In the genomic region with DNA sequence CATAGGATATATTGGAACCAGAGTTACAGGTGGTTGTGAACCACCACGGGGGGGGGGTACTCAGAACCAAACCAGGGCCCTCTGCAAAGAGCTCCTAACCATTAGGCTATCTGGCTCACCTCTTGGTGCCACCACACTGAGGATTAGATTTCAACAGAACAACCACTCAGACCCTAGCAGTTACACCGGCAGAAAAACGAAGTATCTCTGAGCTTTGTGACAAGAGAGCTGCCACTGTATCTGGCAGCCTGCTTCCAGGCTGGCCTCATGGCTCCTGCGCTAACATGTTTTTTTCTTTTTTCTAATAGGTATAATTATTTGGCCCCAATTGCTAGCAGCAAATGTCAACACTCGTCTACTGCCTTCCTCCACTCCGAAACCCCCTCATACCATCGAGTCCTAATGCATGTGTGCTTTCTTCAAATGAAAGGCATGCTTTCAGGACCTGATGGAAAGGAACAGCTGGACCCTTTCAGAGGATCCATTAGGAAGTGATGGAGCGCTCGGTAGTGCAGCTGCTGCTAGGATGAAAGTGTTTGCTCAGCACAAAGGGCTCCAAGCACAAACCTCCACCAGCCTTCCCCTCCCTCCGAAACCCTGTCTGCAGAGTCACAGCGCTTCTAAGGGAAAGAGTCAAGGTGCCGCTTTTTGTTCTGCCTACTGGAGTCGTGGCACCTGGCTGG, we compare ENCODE assay signal across 13 mouse cellular contexts. TPM values are rescaled to one million over a fixed set of nuclear protein-coding genes. Genes with fewer than 3 reads are reported as not detected.
DNase-seq lines count a peak whose midpoint lies in the region; ATAC-seq and TF ChIP-seq lines count a peak whose summit lies in the region.
"Had no signal": no experiment of that assay in that cellular context is flagged by ENCODE, and none has a peak within 500 bp of the region (broad histone marks: within the 10 kb centered on the region; RNA-seq: fewer than 3 reads in every experiment).

No protein-coding gene starts in this region.

- TF ChIP-seq EP300 in lung, postnatal 0 days (IDR thresholded peaks at IDR 0.05) = no peak

- no peaks in the 10 kb centered on the region for H3K4me1 ChIP-seq in lung, postnatal 0 days (ENCODE audit: insufficient read depth, low read depth, low read length)
- H3K4me1 ChIP-seq in stomach, embryonic 15.5 days = no peaks in the 10 kb centered on the region

- no peak overlapping the region for H3K27ac ChIP-seq in lung, postnatal 0 days (ENCODE audit: low read length)
- 0 out of 2 replicates have a peak overlapping the region, but pooled peaks have one; percentile 8 for H3K27ac ChIP-seq in stomach, embryonic 15.5 days
- H3K27ac ChIP-seq: left cerebral cortex, adult 2 months had no signal

- no peak overlapping the region for H3K4me3 ChIP-seq in lung, postnatal 0 days (ENCODE audit: low read depth, low read length)
- no peak overlapping the region for H3K4me3 ChIP-seq in stomach, embryonic 15.5 days (replicated peaks)
- H3K4me3 ChIP-seq: left cerebral cortex, adult 2 months had no signal

- peak; percentile 68 for DNase-seq in lung, postnatal 0 days (ENCODE audit: low spot score)
- DNase-seq in lung, postnatal 25 days (ENCODE audit: low spot score) = no peak
- peak; percentile 61 for DNase-seq in forelimb bud, embryonic 11.5 days (ENCODE audit: low read depth, low spot score)
- peak; percentile 21 to 69 for DNase-seq in lung, postnatal 4 days
- no peak for DNase-seq in urinary bladder, postnatal 10 days (ENCODE audit: low spot score)
- no peak for DNase-seq in frontal cortex, postnatal 36 days (ENCODE audit: low spot score in 2 of 2)
- DNase-seq: adrenal gland, adult 2 months; cerebellum, adult 9-10 months; gastrocnemius, postnatal 10 days; right cerebral cortex, postnatal 4 days; thymus, postnatal 36 days had no signal

- TF ChIP-seq CTCF in lung, postnatal 0 days (IDR thresholded peaks at IDR 0.05) = no peak

- peak; percentile 59 for ATAC-seq in lung, postnatal 0 days
- no peak for ATAC-seq in stomach, embryonic 15.5 days (ENCODE audit: insufficient read depth, low FRiP score, low read depth)

- H3K9ac ChIP-seq in lung, postnatal 0 days (replicated peaks; ENCODE audit: low read depth) = no peak overlapping the region
- H3K9ac ChIP-seq in stomach, embryonic 15.5 days = no peak overlapping the region

- H3K36me3 ChIP-seq in lung, postnatal 0 days (ENCODE audit: insufficient read depth, low read length) = no peaks in the 10 kb centered on the region
- H3K36me3 ChIP-seq in stomach, embryonic 15.5 days = no peaks in the 10 kb centered on the region

- no peaks in the 10 kb centered on the region for H3K27me3 ChIP-seq in lung, postnatal 0 days (replicated peaks; ENCODE audit: insufficient read depth, low read length)
- no peaks in the 10 kb centered on the region for H3K27me3 ChIP-seq in stomach, embryonic 15.5 days (replicated peaks)

- H3K4me2 ChIP-seq in lung, postnatal 0 days (replicated peaks; ENCODE audit: low read depth, low read length) = no peak overlapping the region
- H3K4me2 ChIP-seq in stomach, embryonic 15.5 days = no peak overlapping the region

- WGBS in lung, postnatal 0 days = 54% methylated on average over 13 of the region's 13 CpGs
- 48% methylated on average over 13 of the region's 13 CpGs for WGBS in stomach, embryonic 15.5 days

- no peaks in the 10 kb centered on the region for H3K9me3 ChIP-seq in lung, postnatal 0 days (ENCODE audit: low read length)
- no peaks in the 10 kb centered on the region for H3K9me3 ChIP-seq in stomach, embryonic 15.5 days

RNA-seq across cellular contexts. Expression of a gene that starts 53.0 kb away (rescaled TPM):
- polyA plus RNA-seq in lung, postnatal 0 days (2015; fragmentation: Nextera tagmentation; extraction: Ambion mirVana) = 837 and 926 TPM in 2 replicates
- 640 and 675 TPM in 2 replicates for polyA plus RNA-seq in stomach, embryonic 15.5 days (2015; fragmentation: Nextera tagmentation; extraction: Ambion mirVana)

RNA-seq across cellular contexts. Expression of a gene that starts 53.1 kb away (rescaled TPM):
- 25.1 and 29.3 TPM in 2 replicates for polyA plus RNA-seq in lung, postnatal 0 days (2015; fragmentation: Nextera tagmentation; extraction: Ambion mirVana)
- 12.8 and 13.9 TPM in 2 replicates for polyA plus RNA-seq in stomach, embryonic 15.5 days (2015; fragmentation: Nextera tagmentation; extraction: Ambion mirVana)

Comparison
In these comparisons a context has a peak if more than half of its experiments do, and no peak if none do; other contexts are left out.
1. DNase-seq: peak in lung, postnatal 0 days (single experiment), forelimb bud, embryonic 11.5 days (single experiment) and lung, postnatal 4 days (2 of 2); none in lung, postnatal 25 days (single experiment), urinary bladder, postnatal 10 days (single experiment) and frontal cortex, postnatal 36 days (0 of 2).